Mouse (Mus musculus) frontal cortex, adult 2 months (tissue): Measurements from ENCODE around the gene Aldh8a1. TPM values are rescaled to one million over a fixed set of nuclear protein-coding genes. Genes with fewer than 3 reads are reported as not detected.

Source experiments
- DNase-seq, 2 experiments: peaks; one replicate each; pipeline ENCODE4 v3.0.0; 2022; ENCODE audit warnings: low spot score in 1 of 2; ENCODE audit errors: extremely low spot score in 1 of 2
- polyA plus RNA-seq: library from polyadenylated mRNA; depleted of rRNA; stranded (reverse); fragments of >200 nt; gene quantifications from 2 replicates; pipeline ENCODE4 v1.2.3, GENCODE M21; 2012; rRNA removed

Aldh8a1 gene
- 0.17 and 0.22 TPM in 2 replicates for polyA plus RNA-seq

- DNase-seq = no peak
Measured at GRCm38 (mm10) chr10:21376682-21377473, at the start of gene Aldh8a1. Gene Aldh8a1 (plus strand): TSS chr10:21377291.

DNA sequence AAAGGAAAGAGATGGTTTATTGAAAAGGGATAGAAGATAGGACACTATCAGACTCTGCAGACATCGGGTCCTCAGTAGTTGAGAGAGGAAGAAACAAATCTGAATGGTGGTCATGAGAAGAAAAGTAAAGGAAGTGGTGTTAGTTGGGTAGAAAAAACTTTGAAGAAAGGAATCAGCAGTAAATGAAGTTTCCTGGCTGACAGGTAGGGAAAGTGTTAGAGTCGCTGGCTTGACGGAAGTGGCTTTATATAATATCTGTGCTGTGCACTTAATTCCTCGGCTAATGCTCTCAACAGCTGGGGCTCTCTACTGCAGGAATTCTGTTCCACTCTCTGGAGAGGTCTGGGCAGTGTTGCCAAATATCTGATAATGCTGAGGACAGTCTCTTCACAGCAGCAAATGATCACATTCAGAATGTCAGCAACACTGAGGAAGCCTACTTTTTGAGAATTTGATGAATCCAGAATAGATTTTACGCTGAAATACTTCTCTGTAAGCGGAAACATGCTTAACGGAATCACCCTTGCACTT lies 49.4 kb upstream of the Aldh8a1 start:
- no peak for DNase-seq

GRCm38 (mm10) chr10:21334349-21335105 lies 42.6 kb upstream of the Aldh8a1 start:
- no peak for DNase-seq

DNA sequence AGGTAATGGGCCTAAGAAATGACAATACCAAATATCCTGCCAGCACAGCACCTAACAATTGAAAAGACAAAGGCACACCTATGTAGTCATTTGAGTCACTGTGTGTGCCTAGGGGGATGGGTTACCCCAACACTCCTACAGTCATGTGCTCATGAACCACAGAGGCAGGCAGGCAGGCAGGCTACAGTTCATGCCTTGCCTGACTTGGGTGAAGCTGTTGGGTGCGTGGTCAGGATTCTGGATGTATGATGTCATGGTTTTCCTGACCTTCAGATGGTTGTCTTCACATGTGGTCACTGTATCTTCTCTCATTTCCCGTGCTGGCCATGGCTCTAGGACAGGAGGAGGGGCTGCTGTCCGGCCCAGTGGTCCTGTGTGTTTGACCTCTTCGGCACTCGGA lies 41.6 kb upstream of the Aldh8a1 start:
- no peak for DNase-seq

GRCm38 (mm10) chr10:21337191-21337590 lies 39.9 kb upstream of the Aldh8a1 start:
- no peak for DNase-seq

GRCm38 (mm10) chr10:21341706-21342105 lies 35.4 kb upstream of the Aldh8a1 start:
- no peak for DNase-seq

- DNase-seq = peak in 1 of 2 experiments; percentile 60
Measured at GRCm38 (mm10) chr10:21342331-21343005, 34.6 kb upstream of the Aldh8a1 start.

- DNase-seq = no peak
Measured at GRCm38 (mm10) chr10:21347332-21347731, 29.8 kb upstream of the Aldh8a1 start.

- DNase-seq = no peak
Measured at GRCm38 (mm10) chr10:21349449-21349848, 27.6 kb upstream of the Aldh8a1 start.

DNA sequence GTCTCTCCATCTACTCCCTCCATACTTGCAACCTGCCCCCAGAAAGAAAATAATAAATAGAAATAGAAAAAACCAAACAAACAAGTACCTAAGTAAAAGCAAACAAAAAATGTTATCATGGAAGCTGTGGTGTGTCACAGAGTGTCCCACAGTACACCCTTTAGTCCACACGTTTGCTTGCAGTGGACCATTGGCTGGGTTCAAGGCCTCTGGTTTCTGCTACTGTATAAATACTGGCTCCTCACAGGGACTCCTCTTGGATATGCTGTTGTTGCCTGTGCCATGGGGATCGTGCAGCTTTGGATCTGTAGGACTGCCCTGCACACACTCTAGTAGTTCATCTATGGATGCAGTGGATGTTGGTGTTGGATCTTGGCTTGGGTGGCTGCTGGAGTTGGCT lies 27.1 kb upstream of the Aldh8a1 start:
- no peak for DNase-seq

- no peak for DNase-seq
Measured at GRCm38 (mm10) chr10:21350531-21351515, 26.3 kb upstream of the Aldh8a1 start.

GRCm38 (mm10) chr10:21351766-21352165 lies 25.3 kb upstream of the Aldh8a1 start:
- DNase-seq = no peak

- DNase-seq = peak in 1 of 2 experiments; percentile 48
Measured at GRCm38 (mm10) chr10:21353890-21354289, 23.2 kb upstream of the Aldh8a1 start.

DNA sequence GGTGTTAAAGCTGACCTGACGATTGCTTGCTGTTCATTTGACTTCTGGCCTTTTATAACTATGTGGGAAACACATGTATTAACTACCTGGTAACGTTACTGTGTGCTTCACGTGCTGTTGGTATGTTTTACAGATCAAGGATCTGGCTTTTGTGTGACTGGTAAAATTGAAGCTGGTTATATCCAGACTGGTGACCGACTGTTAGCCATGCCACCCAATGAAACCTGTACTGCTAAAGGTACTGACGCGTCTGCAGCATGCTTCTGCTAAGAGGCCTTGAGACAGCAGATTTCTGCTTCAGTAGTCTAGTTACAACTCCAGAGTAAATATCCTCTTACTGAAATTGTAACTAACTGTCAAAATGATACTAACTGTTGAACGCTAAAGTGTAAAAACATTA lies 22.6 kb upstream of the Aldh8a1 start:
- no peak for DNase-seq

DNA sequence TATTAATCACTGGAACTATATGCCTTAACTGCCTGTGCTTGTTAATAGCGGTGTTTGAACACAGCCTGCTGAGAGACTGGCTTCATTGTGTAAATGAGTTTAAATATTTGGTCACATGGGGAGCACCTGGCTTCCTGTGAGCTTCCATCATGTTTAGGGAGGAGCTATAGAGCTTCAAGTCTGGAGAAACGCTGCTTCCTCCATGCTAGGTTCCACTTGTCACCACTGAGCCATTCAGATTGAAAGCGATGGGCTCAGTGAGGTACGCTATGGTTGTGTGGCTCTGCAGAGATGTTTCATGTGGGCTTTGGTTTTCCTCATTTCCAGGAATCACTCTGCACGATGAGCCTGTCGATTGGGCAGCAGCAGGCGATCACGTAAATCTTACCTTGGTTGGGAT lies 19.1 kb upstream of the Aldh8a1 start:
- DNase-seq = no peak

- no peak for DNase-seq
Measured at GRCm38 (mm10) chr10:21359086-21359485, 18.0 kb upstream of the Aldh8a1 start.

- DNase-seq = no peak
Measured at GRCm38 (mm10) chr10:21361871-21362270, 15.2 kb upstream of the Aldh8a1 start.

GRCm38 (mm10) chr10:21363297-21363696 lies 13.8 kb upstream of the Aldh8a1 start:
- no peak for DNase-seq

DNA sequence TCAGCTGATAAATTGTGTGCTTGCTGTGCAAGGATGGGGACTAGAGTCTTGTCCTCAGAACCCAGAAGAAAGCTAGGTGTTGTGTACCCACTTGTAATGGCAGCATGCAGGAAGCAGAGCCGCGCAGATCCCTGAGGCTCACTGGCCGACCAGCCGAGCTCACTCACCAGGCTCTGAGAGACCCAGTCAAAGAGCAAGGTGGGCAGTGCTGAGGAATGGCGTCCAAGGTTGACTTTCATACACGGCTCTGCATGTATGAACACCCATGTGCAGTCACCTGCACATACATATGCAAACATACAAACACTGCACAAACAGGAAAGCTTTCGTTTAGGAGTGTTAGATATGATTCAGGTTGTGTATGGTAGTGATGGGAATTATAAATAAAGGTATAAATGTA lies 12.1 kb upstream of the Aldh8a1 start:
- DNase-seq = no peak

DNA sequence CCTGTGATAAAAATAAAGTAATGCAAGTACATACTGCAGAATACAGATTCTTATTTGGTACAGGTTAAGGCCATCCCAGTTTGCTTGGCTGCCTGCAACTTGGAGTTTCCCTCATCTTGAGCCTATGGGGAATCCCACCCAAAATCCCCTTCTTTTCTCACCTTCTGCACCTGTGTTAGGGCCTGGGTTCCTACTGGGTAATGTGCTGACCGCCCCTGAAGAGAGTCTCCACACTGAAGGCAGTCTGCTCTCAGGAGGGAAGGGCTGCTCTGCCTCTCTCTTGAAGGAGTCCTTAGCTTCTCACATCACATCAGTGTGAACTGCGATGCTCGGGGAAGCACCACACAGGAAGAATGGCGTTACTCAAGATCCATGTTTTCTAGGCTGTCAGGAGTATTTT lies 11.2 kb upstream of the Aldh8a1 start:
- no peak for DNase-seq
